Mouse (Mus musculus) fat pad, adult 2 months (tissue): Measurements from ENCODE around the gene Spata1.
"Not testable (repeated sequence)": the region's sequence is repeated elsewhere in the genome, so short reads cannot be mapped to it uniquely, and the experiment has no call there.

ENCODE experiments used
- DNase-seq: peaks from one replicate; pipeline ENCODE4 v3.0.0-alpha.2; 2011; ENCODE audit warnings: low read depth, low spot score; ENCODE audit errors: extremely low read depth

Gene Spata1

DNA sequence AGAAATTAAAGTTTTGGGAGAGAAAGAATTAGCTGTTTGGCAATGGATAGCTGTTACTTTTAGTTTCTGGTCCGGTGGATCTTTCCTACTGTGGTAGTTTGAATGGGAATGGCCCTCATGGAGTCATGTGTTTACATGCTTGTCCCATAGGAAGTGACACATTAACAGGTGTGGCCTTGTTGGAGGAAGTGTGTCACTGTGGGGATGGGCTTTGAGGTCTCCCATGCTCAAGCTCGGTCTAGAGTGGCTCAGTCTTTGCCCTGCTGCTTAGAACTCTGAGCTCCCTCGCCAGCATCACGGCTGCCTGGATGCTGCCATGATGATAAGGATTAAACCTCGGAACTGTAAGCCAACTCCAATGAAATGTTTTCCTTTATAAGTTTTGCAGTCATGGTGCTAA is 48.2 kb downstream of the Spata1 start:
- no peak for DNase-seq

DNA sequence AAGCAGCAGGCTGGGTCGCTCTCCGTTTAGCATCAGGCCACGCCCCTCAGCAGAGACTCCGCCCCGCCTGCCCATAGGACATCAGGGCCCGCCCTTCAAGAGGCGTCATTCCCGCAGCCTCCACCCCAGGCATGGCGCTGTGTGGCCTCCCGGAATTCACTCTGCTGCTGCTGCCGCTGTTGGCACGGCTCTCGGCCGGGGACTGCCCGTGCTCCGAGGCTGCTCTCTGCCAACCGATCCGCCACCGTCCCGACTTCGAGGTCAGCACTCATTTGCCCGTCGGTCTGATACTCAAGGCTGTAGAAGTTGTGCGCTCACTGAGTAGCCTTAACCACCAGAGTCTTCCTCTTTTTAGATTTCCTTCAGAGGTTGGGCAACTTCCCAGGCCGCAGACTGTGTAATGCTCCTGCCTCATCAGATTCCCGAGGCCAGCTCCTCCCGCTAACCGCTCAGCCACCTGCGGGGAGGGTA is 49.1 kb downstream of the Spata1 start:
- no peak for DNase-seq

DNA sequence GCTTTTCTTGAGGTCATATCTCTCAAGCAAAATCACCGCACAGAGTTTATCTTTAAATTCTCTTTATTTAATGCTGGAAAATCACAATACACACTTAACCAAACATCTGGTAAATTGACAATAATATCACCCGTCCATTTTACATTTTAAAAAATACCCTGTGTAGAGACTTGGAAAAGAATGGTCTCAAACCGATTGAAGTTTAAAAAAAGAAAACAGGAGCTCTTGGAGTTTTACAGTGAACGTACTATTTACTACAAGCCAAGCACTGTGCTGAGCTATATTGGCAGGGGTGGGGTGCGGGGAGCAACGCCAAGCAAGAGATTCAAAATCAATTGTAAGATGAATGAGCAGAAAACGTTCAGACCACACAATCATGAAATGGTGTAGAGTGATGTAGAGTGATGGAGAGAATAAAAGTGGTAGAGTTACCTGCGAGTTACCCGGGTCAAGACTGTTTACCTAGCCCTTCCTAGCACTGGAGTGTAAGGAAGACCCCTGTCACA is 49.8 kb downstream of the Spata1 start, which contains the start of gene Ctbs:
Gene Ctbs, plus strand, starts transcription at position 51 of the 506 bp plus-strand sequence.
- DNase-seq, result no peak

DNA sequence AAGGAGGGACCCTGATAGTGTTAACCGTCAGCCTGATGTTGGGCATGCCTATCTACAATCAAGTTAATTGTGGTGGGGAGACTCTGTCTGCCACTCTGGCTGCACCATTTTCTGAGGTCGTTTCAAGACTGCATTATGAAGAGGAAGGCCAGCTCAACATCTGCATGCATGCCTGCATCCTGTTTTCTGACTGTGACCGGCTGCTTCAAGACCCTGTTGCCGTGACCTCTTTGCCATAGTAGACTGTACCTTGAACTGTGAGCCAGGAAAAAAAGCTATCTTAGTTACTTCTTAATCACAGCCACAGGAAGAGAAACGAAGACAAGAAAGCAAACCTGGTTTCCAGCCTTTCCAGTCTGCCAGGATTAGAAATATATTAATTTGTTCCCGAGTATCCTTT is 50.6 kb downstream of the Spata1 start:
- DNase-seq, result no peak

DNA sequence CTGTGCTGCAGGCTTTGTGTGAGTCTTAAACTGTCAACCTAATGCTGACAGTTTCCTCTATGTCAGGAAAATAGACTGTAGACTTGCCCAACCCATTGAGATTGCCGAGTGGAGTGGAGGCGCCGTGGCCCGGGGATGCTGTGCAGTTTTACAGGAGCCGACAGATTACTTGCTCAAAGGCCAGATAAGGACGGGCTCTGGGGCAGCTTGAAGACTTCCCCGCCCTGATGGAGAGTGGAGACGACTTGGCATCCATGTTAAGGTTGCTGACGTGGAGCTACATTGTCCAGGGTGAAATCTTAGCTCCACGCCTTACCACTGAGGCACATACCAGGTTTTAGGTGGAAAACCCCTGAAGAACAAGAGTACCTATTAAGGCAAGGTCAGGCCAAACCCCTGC is 51.2 kb downstream of the Spata1 start:
- DNase-seq, result no peak

DNA sequence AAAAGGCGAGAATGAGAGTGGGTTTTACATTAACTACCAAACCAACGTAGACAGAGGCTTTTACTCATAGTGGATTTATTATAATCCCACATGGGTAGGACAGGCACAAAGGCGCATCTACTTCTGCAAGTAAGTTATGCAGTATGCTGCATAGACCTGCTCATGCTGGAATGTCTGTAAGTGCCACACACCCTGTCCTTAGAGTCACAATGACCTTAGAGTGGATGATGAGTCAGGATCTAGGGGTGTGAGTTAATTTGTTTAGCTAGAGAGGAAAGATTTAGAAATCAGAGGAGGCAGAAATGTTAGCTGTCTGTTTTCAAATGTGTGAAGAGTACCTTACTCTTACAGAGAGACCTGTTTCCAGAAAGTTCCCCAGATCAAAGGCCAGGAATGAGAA is 52.0 kb downstream of the Spata1 start:
- DNase-seq, result no peak

DNA sequence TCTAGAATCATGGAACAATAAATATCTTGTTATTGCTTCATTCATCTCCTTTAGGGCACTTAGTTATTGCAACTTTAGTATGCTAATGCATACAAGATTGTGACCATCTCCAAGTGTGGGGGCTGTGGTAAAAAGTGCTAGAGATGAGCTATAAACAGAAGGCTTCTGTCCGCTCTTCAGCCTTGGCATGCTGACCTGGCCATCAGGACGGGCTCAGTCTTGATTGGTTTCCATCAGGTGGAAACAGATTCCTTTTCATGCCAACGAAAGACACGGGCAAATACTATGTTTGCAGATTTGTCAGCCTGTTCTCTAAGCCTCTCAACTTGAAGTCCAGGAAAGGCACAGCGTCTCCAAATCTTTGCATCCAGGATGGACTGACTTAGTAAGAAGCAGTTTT is 52.4 kb downstream of the Spata1 start:
- no peak for DNase-seq

DNA sequence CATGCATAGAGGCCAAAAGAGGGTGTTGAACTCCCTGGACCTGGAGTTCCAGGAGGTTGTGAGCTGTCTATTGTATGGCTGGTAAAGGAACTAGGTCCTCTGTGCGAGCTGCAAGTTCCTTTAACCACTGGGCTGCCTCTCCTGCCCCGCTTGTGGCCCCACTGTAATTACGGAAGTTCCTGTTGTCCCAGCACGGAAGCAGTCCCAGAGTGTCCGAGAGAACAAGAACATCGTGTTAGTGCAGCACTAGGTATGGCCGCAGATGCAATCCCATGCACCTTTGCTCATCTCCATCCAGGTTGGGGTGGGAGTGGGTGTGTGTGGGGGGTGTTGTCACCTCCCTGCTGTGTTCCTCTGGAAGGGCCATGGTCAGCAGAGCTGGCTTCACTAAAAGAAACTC is 54.7 kb downstream of the Spata1 start:
- no peak for DNase-seq

DNA sequence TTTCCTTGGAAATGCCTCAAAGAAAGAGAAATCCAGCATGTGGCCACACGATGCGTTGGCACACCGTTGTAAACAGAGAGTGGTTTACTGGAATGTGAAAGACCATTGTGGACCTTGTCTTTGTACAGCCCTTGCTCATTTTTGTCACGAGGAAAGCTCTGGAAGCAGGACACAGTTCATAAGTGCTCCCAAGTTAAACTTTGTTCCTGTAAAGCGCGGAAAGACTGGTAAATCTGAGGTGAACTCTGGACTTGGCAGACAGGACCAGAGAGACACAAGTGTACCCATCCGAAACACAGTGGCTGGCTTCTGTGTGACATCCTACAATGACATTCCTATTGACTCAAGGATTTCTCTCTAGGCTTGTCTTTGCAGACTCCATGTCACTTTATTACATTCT is 56.2 kb downstream of the Spata1 start:
- DNase-seq, result no peak

DNA sequence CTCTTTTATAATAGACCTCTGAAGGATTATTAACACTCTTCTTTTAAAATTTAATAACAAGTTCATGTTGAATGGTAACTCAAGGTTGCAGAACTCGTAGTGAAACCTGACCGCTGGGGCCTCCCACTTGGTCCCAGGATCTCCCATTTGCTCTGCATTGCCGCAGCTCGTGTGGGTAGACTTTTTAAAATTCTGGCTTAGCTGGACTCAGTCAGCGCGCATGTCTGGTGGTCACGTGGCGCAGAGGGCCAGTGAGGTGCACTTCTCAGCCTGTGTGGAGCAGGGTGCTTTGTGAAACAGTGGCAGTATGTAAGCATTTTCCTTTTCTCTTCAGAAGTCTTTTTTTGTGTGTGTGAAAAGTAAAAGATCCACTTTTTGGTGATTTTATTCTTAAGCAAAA is 56.6 kb downstream of the Spata1 start:
- DNase-seq, result no peak

DNA sequence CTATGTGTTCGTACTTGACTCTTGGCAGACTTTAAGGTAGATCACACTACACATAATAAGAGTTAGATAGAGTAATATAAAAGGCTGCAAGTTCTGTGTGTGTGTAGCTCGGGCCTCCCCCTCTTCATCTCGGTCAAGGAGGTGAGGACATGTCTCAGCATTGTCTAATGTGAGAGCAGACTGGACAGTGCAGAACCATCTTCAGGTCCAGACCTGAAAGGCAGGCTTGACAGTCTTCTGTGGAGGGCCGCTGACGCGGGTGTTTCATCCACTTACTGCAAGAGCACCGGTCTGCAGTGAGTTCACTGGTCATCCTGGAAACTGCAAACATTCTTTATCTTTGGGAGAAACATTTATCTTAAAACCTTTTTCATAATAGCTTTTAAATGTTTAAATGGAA is 57.1 kb downstream of the Spata1 start:
- DNase-seq, result no peak

DNA sequence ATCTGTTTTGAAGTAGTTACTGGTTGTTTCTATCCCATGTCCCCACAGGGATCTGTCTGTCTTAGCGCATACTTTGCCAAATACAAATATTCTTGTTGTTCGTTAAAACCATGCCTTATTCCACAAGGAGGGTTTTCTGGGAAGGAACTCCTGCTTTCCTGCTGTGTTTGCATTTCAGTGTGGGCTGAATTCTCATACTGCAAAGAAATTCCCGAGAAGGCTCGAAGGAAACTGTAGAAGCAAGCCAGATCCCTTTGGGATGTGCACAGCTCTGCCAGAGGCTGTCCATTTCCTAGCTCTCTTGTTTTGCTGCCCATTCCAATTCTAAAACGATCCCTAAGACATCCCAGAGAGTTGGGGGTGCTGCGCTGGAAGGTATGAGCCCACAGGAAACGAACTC is 59.1 kb downstream of the Spata1 start:
- DNase-seq, result no peak

DNA sequence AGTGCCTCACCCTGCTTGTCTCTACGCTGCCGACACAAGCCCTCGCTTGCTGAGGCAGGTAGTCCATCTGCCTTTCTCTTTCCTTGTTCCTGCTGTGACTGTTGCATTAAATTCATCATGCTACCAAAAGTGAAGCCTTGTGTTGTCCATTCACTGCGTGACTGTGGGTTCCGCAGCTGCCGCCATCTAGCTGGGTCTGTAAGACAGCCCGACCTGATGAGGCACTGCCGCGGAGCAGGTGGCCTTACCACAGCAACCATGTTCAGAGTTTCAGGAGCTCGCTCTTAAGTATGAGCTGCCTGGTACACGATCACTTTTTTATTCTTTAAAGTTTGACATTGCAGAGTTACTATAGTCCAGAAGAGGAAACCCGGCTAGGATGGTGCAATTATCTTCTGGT is 59.5 kb downstream of the Spata1 start:
- no peak for DNase-seq

DNA sequence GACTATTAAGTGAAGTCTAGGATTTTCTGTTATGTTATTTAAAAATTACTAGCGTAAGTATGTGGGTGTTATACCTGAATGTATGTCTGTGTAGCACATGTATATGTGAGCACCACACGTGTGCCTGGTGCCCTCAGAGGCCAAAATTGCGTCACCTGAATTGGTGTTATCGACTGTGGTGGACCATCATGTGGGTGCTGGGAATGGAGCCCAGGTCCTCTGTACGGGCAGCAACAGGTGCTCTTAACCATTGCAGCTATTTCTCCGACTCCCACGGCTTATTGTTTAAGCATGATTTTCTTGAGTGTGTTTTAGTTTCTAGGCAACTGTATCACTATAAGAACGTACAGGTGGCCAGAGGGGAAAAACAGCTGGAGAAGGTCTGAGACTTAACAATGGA is 63.4 kb downstream of the Spata1 start:
- DNase-seq, result no peak

DNA sequence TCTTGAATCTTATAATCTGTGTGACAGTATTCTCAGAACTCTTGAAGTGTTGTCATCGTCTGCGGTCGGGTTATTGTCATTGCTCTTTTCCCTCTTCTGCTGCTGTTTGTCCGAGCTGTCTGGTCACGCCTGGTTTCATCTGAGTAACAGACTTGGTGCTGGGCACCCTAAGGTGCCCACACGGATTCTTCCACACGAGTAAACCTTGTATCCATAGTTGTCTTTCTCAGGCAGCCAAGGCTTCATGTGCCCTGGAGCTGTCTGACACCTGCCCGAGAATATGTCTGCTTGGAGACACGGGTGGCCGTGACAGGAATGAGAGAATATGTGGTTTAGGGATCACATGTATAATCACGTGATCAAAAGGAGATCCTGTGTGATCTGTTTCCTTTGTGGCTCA is 64.0 kb downstream of the Spata1 start:
- no peak for DNase-seq

DNA sequence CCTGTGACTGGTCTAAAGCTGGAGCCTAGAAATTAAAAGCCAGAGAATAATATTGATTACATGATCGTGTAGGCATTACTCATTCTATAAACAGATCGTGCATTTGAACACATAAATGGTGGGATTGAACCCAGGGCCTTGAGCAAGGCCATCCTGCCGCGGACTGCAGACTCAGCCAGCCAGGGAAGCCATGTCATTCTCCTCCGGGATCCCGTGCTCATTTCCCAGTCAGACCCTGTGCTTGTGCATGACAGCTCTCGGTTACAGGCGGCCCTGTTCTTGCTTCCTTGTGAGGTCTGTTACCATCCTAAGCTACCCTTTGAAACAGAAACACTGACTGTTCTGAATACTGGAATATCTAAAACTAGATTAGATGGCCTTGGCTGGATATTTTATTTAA is 64.9 kb downstream of the Spata1 start:
- DNase-seq, result no peak

DNA sequence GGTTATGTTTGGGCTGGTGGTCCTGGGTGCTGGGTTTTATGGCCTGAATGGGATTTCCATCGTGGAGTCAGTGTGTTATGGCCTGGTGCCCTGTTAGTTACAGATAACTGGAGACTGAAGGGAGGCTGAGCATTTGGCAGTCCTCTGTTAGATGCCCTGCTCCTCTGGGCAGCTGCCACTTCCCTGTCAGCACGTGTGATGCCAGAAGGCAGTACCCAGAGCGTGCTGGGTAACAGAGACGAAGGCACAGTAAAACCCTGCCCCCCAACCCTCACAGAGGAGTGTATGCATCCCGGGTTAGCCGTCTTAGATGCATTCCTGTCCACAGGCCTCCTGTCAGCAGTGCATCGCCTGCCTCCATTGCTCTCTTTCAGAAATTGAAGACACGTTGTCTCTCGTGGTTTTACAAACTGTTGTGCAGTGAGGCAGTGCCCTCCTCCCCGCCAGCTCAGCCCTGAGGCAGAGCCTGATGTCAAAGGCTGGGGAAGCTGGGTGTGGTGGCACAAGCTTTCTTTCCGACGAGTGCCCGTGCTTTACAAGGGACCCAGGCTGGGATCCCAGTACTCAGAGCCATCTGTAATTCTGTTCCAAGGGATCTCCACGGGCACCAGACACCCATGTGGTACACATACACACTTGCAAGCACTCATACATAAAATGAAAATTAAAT is 65.7 kb downstream of the Spata1 start:
- DNase-seq, result no peak

DNA sequence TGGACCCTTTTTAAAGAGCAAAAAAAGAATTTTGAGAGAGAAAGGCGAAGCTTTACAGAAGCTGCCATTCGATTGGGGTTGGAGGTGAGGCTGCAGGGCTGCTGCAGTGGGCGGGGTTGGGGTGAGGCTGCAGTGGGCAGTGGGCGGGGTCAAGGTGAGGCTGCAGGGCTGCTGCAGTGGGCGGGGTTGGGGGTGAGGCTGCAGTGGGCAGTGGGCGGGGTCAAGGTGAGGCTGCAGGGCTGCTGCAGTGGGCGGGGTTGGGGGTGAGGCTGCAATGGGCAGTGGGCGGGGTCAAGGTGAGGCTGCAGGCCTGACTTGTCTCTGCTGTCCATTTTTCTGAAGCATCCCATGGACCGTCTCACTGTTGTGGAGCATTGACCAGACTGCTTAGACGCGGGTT is 66.5 kb downstream of the Spata1 start:
- not testable (repeated sequence) for DNase-seq

DNA sequence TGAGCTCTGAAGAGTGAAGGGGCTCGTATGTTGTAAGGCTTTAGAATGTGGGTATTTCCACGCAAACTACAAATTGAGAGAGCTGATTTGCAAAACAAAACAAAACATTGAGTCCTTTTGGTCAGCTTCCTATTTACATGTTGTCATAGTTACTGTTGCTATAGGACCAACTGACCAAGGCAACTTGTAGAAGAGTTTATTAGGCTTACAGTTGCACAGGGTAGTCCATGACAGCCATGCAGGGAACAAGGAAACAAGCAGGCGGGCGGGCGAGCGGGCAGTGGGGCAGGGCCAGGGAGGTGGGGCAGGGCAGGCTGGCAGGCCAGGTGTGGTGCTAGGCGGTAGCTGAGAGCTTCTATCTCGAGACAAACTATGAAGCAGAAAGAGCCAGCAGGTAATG is 73.1 kb downstream of the Spata1 start:
- no peak for DNase-seq

DNA sequence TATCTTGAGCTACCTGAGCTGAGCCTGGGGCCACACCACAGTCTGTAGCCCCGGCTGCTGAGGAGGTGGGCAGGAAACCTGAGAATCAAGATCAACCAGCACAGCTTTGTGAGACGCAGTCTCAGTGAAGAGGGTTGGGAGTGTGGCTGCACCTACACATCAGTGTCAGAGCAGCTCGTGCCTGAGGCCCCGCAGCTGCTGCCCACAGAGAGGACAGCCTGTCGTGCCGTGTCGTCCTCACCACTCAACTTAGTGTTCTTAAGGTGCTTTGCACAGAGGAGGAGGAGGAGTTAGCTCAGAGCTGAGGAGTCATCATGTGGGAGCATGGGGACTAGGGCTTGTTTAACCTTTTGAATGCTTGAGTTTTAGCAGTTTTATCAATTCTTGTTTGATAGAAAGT is 73.7 kb downstream of the Spata1 start:
- DNase-seq, result no peak

DNA sequence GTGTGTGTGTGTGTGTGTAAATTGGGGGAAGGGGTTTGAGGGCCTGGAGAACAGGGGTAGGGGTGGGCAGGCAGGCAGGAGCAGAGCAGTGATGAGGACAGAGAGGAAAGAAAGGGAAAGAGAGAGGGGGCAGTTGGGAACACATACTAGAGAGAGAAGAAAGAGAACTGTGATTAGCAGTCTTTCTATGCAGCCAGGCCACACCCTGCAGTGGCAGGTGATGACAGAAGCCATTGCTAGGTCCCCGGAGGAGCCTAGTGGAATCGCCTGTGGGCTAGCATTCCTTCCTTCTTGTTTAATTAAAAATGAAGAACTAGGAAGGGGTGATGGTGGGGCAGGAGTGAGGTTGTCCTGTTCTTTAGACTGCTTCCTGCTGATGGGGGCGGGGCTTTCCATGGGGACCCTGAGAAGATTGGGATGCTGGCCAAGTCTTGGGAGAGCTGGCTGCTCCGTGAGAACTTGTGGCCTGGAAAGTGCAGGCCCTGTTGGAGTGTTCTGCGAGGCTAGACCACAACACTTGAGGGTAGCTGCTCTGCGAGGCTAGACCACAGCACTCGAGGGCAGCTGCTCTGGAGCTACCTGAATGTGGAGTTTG is 75.2 kb downstream of the Spata1 start:
- no peak for DNase-seq

DNA sequence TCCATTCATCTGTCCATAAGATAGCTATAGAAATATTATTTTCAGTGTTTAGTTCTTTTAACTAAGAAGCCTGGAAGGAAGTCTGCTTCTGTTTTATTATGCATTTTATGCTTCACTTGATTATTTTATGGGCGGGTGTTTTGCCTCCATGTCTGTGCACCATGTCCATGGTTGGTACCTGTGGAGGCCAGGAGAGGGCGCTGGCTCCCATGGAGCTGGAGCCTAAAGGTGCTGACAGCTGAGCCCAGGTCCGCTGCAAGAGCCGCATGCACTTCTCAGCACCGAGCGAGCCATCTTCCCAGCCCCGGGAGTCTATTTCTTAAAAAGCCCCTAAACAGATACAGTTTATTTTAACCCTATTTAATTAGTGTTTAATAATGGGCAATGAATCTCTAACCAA is 75.8 kb downstream of the Spata1 start:
- DNase-seq, result no peak

DNA sequence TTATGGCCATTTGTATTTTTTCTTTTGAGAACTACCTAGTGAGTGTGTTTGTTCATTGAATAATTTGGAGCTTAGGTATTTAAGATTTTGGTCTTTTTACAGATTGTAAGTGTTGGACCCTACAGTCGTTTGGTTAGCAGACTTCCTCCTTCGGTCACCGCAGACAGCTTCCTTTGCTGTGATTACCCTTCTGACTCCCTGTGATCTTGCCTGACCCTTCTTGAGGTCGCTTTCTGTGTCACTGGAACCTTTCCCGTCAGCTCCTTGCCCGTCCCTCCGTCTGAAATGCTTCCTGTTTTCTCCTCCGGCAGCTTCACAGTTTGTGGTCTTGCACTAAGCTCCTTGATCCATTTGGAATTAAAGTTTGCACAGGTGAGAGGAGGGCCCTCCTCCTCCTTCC is 77.8 kb downstream of the Spata1 start:
- no peak for DNase-seq
